ENCODE assay signal across 8 mouse cellular contexts in genomic region chr1:194746332-194747249, GRCm38 (mm10).
DNase-seq lines count a peak whose midpoint lies in the region; ATAC-seq and TF ChIP-seq lines count a peak whose summit lies in the region.

No protein-coding gene starts in this region.

- TF ChIP-seq CTCF in kidney, adult 2 months (conservative IDR thresholded peaks at IDR 0.05; ENCODE audit: insufficient read depth, insufficient read length, low read depth, low read length) = no peak

- no peaks in the 10 kb centered on the region for H3K9me3 ChIP-seq in limb, embryonic 13.5 days
- no peaks in the 10 kb centered on the region for H3K9me3 ChIP-seq in midbrain, embryonic 15.5 days

- peak; percentile 90 for ATAC-seq in limb, embryonic 13.5 days (ENCODE audit: low FRiP score, low read depth)
- ATAC-seq in midbrain, embryonic 15.5 days (replicated peaks) = peak; percentile 87

- H3K27me3 ChIP-seq in kidney, adult 2 months (replicated peaks; ENCODE audit: control insufficient read depth, insufficient read depth, low read length) = no peaks in the 10 kb centered on the region
- H3K27me3 ChIP-seq in limb, embryonic 13.5 days = no peaks in the 10 kb centered on the region
- H3K27me3 ChIP-seq in midbrain, embryonic 15.5 days (replicated peaks) = no peaks in the 10 kb centered on the region

- peak; percentile 60 for DNase-seq in layer of hippocampus, adult 11-12 months (ENCODE audit: low spot score)
- no peak for DNase-seq in layer of hippocampus, adult 9-10 months (ENCODE audit: low spot score)
- DNase-seq in cerebellum, postnatal 36 days = peak; percentile 39 to 47
- peak; percentile 76 to 87 for DNase-seq in gastrocnemius, postnatal 4 days (ENCODE audit: low spot score in 2 of 2)
- peak; percentile 80 for DNase-seq in kidney, adult 2 months
- DNase-seq in yolk sac, embryonic 10.5 days (ENCODE audit: low spot score) = peak; percentile 14

- no peak for TF ChIP-seq POLR2A in kidney, adult 2 months (IDR thresholded peaks at IDR 0.05; ENCODE audit: low read depth, low read length)

- no peaks in the 10 kb centered on the region for H3K36me3 ChIP-seq in kidney, adult 2 months (ENCODE audit: control insufficient read depth, insufficient read depth, low read length)
- no peaks in the 10 kb centered on the region for H3K36me3 ChIP-seq in limb, embryonic 13.5 days
- H3K36me3 ChIP-seq in midbrain, embryonic 15.5 days (replicated peaks) = peaks cover 8% of the 10 kb centered on the region

- no peak overlapping the region for H3K4me2 ChIP-seq in limb, embryonic 13.5 days (replicated peaks)
- H3K4me2 ChIP-seq in midbrain, embryonic 15.5 days = no peak overlapping the region

- H3K9ac ChIP-seq in limb, embryonic 13.5 days = no peak overlapping the region
- no peak overlapping the region for H3K9ac ChIP-seq in midbrain, embryonic 15.5 days

- 23% methylated on average over 6 of the region's 6 CpGs for WGBS in kidney, adult 2 months
- WGBS in limb, embryonic 13.5 days = 27% methylated on average over 6 of the region's 6 CpGs
- 18% methylated on average over 6 of the region's 6 CpGs for WGBS in midbrain, embryonic 15.5 days

- peaks cover 7% of the 10 kb centered on the region; the same call in 1 of the 2 replicates for H3K4me1 ChIP-seq in kidney, adult 2 months (ENCODE audit: control insufficient read depth, insufficient read depth, low read length)
- H3K4me1 ChIP-seq in limb, embryonic 13.5 days = peaks cover 38% of the 10 kb centered on the region
- peaks cover 20% of the 10 kb centered on the region for H3K4me1 ChIP-seq in midbrain, embryonic 15.5 days

- no peak overlapping the region for H3K4me3 ChIP-seq in kidney, adult 2 months (ENCODE audit: insufficient read depth, low read depth, low read length)
- H3K4me3 ChIP-seq in limb, embryonic 13.5 days = no peak overlapping the region
- no peak overlapping the region for H3K4me3 ChIP-seq in midbrain, embryonic 15.5 days

- H3K27ac ChIP-seq in kidney, adult 2 months (ENCODE audit: insufficient read depth, low read depth, low read length) = no peak overlapping the region
- peak overlapping the region; percentile 6; the same call in 1 of the 2 replicates for H3K27ac ChIP-seq in limb, embryonic 13.5 days
- peak overlapping the region; percentile 67 for H3K27ac ChIP-seq in midbrain, embryonic 15.5 days
